Mouse (Mus musculus) urinary bladder, postnatal 14 days (tissue): Measurements from ENCODE around the gene Ccna1.
A peak's percentile ranks its signal among the peaks of the same experiment; 100 is the strongest.

Source experiments
- DNase-seq: peaks from one replicate; pipeline ENCODE4 v3.0.0; 2021; ENCODE audit warnings: low spot score

The Ccna1 gene

GRCm38 (mm10) chr3:55065738-55066665 lies 10.7 kb upstream of the Ccna1 start:
- no peak for DNase-seq

GRCm38 (mm10) chr3:55064396-55064795 lies 9.1 kb upstream of the Ccna1 start:
- peak; percentile 63 for DNase-seq

GRCm38 (mm10) chr3:55062653-55063052 lies 7.4 kb upstream of the Ccna1 start:
- no peak for DNase-seq

GRCm38 (mm10) chr3:55056376-55056775 lies 1.1 kb upstream of the Ccna1 start:
- peak; percentile 8 for DNase-seq

GRCm38 (mm10) chr3:55055747-55056120 lies 433 bp upstream of the Ccna1 start:
- DNase-seq, result no peak

GRCm38 (mm10) chr3:55054231-55054630 lies 1.1 kb downstream of the Ccna1 start:
- DNase-seq, result no peak

GRCm38 (mm10) chr3:55044601-55045370 lies 10.5 kb downstream of the Ccna1 start:
- no peak for DNase-seq

- no peak for DNase-seq
Observed at GRCm38 (mm10) chr3:55037608-55038007, 17.7 kb downstream of the Ccna1 start.

- no peak for DNase-seq
Observed at GRCm38 (mm10) chr3:55027271-55027840, 27.9 kb downstream of the Ccna1 start.

- DNase-seq, result no peak
Observed at GRCm38 (mm10) chr3:55025502-55025901, 29.8 kb downstream of the Ccna1 start.

- no peak for DNase-seq
Observed at GRCm38 (mm10) chr3:55023347-55023746, 32.0 kb downstream of the Ccna1 start.

GRCm38 (mm10) chr3:55022247-55022646 lies 33.1 kb downstream of the Ccna1 start:
- no peak for DNase-seq

- no peak for DNase-seq
Observed at GRCm38 (mm10) chr3:55012536-55012935, 42.8 kb downstream of the Ccna1 start.

- no peak for DNase-seq
Observed at GRCm38 (mm10) chr3:55011681-55012080, 43.6 kb downstream of the Ccna1 start.

- DNase-seq, result no peak
Observed at GRCm38 (mm10) chr3:55008965-55009741, 46.1 kb downstream of the Ccna1 start.

- DNase-seq, result no peak
Observed at GRCm38 (mm10) chr3:55004036-55004435, 51.3 kb downstream of the Ccna1 start.

- no peak for DNase-seq
Observed at GRCm38 (mm10) chr3:55001677-55002076, 53.6 kb downstream of the Ccna1 start.
